Comparison of ENCODE assay signal across 12 mouse cellular contexts in the genomic region with DNA sequence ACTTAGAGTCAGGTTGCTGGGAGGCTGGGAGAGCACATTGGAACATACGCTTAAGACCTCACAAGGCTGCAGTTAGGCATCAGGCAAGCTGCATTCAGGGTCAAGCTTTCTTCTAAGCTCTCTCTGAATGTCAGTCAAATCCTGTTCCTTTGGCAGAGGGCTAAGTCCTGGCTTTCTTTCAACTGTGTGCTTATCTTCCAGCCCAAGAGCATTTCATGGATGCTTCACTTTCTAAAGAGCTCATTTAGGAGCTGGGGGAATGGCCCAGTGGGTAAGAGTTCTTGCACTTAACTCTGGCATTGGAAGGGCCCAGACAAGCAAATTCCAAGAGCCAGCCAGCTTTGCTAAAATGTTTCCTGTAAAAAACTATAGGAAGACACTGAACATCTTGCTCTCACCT.
DNase-seq lines count a peak whose midpoint lies in the region; ATAC-seq and TF ChIP-seq lines count a peak whose summit lies in the region.
"Had no signal": no experiment of that assay in that cellular context is flagged by ENCODE, and none has a peak within 500 bp of the region (broad histone marks: within the 10 kb centered on the region; RNA-seq: fewer than 3 reads in every experiment).

No protein-coding gene starts in this region.

- peak; percentile 87 for TF ChIP-seq EP300 in lung, postnatal 0 days (IDR thresholded peaks at IDR 0.05)

- TF ChIP-seq CTCF in lung, postnatal 0 days (IDR thresholded peaks at IDR 0.05) = no peak

- peak; percentile 34 to 72 for DNase-seq in adrenal gland, adult (ENCODE audit: inconsistent age in 2 of 2, low spot score in 1 of 2)
- DNase-seq in adrenal gland, adult 2 months = no peak
- DNase-seq in heart, adult 9 months (ENCODE audit: low spot score in 2 of 2) = peak; percentile 41 to 65
- no peak for DNase-seq in heart, postnatal 25 days (ENCODE audit: low spot score)
- peak; percentile 81 for DNase-seq in lung, postnatal 0 days (ENCODE audit: low spot score)

- 48% methylated on average over 1 of the region's 1 CpGs for WGBS in heart, embryonic 15.5 days
- 56% methylated on average over 1 of the region's 1 CpGs for WGBS in lung, postnatal 0 days
- WGBS in kidney, embryonic 16.5 days = 90% methylated on average over 1 of the region's 1 CpGs

- no peaks in the 10 kb centered on the region for H3K27me3 ChIP-seq in heart, embryonic 15.5 days
- H3K27me3 ChIP-seq in lung, postnatal 0 days (replicated peaks; ENCODE audit: insufficient read depth, low read length) = no peaks in the 10 kb centered on the region
- H3K27me3 ChIP-seq in kidney, embryonic 16.5 days (ENCODE audit: insufficient read depth, low read length) = no peaks in the 10 kb centered on the region
- H3K27me3 ChIP-seq: limb, embryonic 12.5 days had no signal

- intact Hi-C loops in heart, postnatal 25 days (cut with DNase I) = no loop called here

- H3K4me3 ChIP-seq in heart, embryonic 15.5 days = no peak overlapping the region
- no peak overlapping the region for H3K4me3 ChIP-seq in lung, postnatal 0 days (ENCODE audit: low read depth, low read length)
- H3K4me3 ChIP-seq in kidney, embryonic 16.5 days (ENCODE audit: low read length) = no peak overlapping the region
- H3K4me3 ChIP-seq: limb, embryonic 12.5 days had no signal

- H3K36me3 ChIP-seq in heart, embryonic 15.5 days = no peaks in the 10 kb centered on the region
- H3K36me3 ChIP-seq in lung, postnatal 0 days (ENCODE audit: insufficient read depth, low read length) = no peaks in the 10 kb centered on the region
- H3K36me3 ChIP-seq in kidney, embryonic 16.5 days (ENCODE audit: insufficient read depth, low read length) = no peaks in the 10 kb centered on the region
- H3K36me3 ChIP-seq: limb, embryonic 12.5 days had no signal

- no peak overlapping the region for H3K9ac ChIP-seq in heart, embryonic 15.5 days
- H3K9ac ChIP-seq in lung, postnatal 0 days (replicated peaks; ENCODE audit: low read depth) = no peak overlapping the region
- H3K9ac ChIP-seq in kidney, embryonic 16.5 days (replicated peaks; ENCODE audit: low read length) = no peak overlapping the region
- H3K9ac ChIP-seq: limb, embryonic 12.5 days had no signal

- 0 out of 2 replicates have a peak, but pooled peaks have one; percentile 18 for ATAC-seq in heart, embryonic 15.5 days (replicated peaks; ENCODE audit: insufficient number of reproducible peaks, insufficient read depth, low FRiP score, low read depth)
- peak; percentile 88 for ATAC-seq in lung, postnatal 0 days
- no peak for ATAC-seq in megakaryocyte progenitor cell, adult 5-6 weeks (replicated peaks; ENCODE audit: poor library complexity)
- no peak for ATAC-seq in kidney, embryonic 16.5 days (ENCODE audit: low FRiP score, low TSS enrichment)
- ATAC-seq: activated CD4-positive, CD25-positive, alpha-beta regulatory T cell, adult 4 months; hindbrain, embryonic 16.5 days had no signal

- no peak overlapping the region for H3K4me2 ChIP-seq in heart, embryonic 15.5 days
- no peak overlapping the region for H3K4me2 ChIP-seq in lung, postnatal 0 days (replicated peaks; ENCODE audit: low read depth, low read length)
- H3K4me2 ChIP-seq in kidney, embryonic 16.5 days (replicated peaks; ENCODE audit: low read depth, low read length) = no peak overlapping the region
- H3K4me2 ChIP-seq: limb, embryonic 12.5 days had no signal

- peak overlapping the region; percentile 7 for H3K27ac ChIP-seq in heart, embryonic 15.5 days
- H3K27ac ChIP-seq in lung, postnatal 0 days (ENCODE audit: low read length) = peak overlapping the region; percentile 38; the same call in 1 of the 2 replicates
- no peak overlapping the region for H3K27ac ChIP-seq in kidney, embryonic 16.5 days (ENCODE audit: low read length)
- H3K27ac ChIP-seq: kidney, postnatal 0 days; limb, embryonic 12.5 days had no signal

- no peaks in the 10 kb centered on the region for H3K9me3 ChIP-seq in heart, embryonic 15.5 days (replicated peaks)
- H3K9me3 ChIP-seq in lung, postnatal 0 days (ENCODE audit: low read length) = no peaks in the 10 kb centered on the region
- no peaks in the 10 kb centered on the region for H3K9me3 ChIP-seq in kidney, embryonic 16.5 days (ENCODE audit: low read length)
- H3K9me3 ChIP-seq: limb, embryonic 12.5 days had no signal

- peaks cover 12% of the 10 kb centered on the region; the same call in 1 of the 2 replicates for H3K4me1 ChIP-seq in heart, embryonic 15.5 days (replicated peaks)
- H3K4me1 ChIP-seq in lung, postnatal 0 days (ENCODE audit: insufficient read depth, low read depth, low read length) = peaks cover 6% of the 10 kb centered on the region; the same call in 1 of the 2 replicates
- H3K4me1 ChIP-seq in kidney, embryonic 16.5 days (ENCODE audit: insufficient read depth, low read length) = no peaks in the 10 kb centered on the region
- H3K4me1 ChIP-seq: limb, embryonic 12.5 days had no signal

Comparison
In these comparisons a context has a peak if more than half of its experiments do, and no peak if none do; other contexts are left out.
1. DNase-seq: peak in adrenal gland, adult (2 of 2), heart, adult 9 months (2 of 2) and lung, postnatal 0 days (single experiment); none in adrenal gland, adult 2 months (single experiment) and heart, postnatal 25 days (single experiment).
2. ATAC-seq: peak in heart, embryonic 15.5 days (single experiment) and lung, postnatal 0 days (single experiment); none in megakaryocyte progenitor cell, adult 5-6 weeks (single experiment) and kidney, embryonic 16.5 days (single experiment).